Mouse (Mus musculus) embryonic fibroblast, embryonic 13.5 days (primary cell): ENCODE measurements around the gene Tnnc2. TPM values are rescaled to one million over a fixed set of nuclear protein-coding genes. Genes with fewer than 3 reads are reported as not detected.
A peak's percentile ranks its signal among the peaks of the same experiment; 100 is the strongest.

Source experiments
- H3K27ac ChIP-seq: 2 replicates; pipeline ENCODE4 v1.5.1; 2012; ENCODE audit warnings: low read length, control low read depth, inconsistent platforms; ENCODE audit not compliant: insufficient read depth
- H3K4me1 ChIP-seq: 2 replicates; pipeline ENCODE4 v1.6.1; 2011; ENCODE audit warnings: low read length; ENCODE audit not compliant: control insufficient read depth, insufficient read depth
- H3K4me3 ChIP-seq: 2 replicates; pipeline ENCODE4 v1.5.1; 2011; ENCODE audit warnings: mild to moderate bottlenecking, control low read depth, low read length; ENCODE audit not compliant: insufficient read depth
- CTCF ChIP-seq: IDR thresholded peaks from 2 replicates; pipeline ENCODE4 v1.5.1; 2011; ENCODE audit warnings: mild to moderate bottlenecking, control low read depth, low read length, moderate library complexity, borderline replicate concordance; ENCODE audit not compliant: insufficient read depth
- POLR2A ChIP-seq: IDR thresholded peaks from 2 replicates; pipeline ENCODE4 v1.6.1; 2011; ENCODE audit warnings: low read depth, mild to moderate bottlenecking, control low read depth, low read length, moderate library complexity
- polyA plus RNA-seq: library from polyadenylated mRNA; stranded (reverse); fragments of >200 nt; gene quantifications from 2 replicates; pipeline ENCODE4 v1.2.4, GENCODE M21; 2011; ENCODE audit warnings: low read depth; ENCODE audit not compliant: missing spikeins, insufficient read length

Gene Tnnc2
- polyA plus RNA-seq, 1 experiment = not detected

GRCm38 (mm10) chr2:164817206-164817605, 37.4 kb upstream of the Tnnc2 start:
- no peak for TF ChIP-seq CTCF
- TF ChIP-seq POLR2A = no peak
- Histone ChIP-seq H3K27ac (no peak overlapping the region), H3K4me1 (peaks cover 7% of the 10 kb centered on the region), H3K4me3 (no peak overlapping the region)

GRCm38 (mm10) chr2:164815821-164816220, 36.1 kb upstream of the Tnnc2 start:
- Histone ChIP-seq H3K4me3 (no peak overlapping the region), H3K27ac (no peak overlapping the region), H3K4me1 (peaks cover 7% of the 10 kb centered on the region)
- TF ChIP-seq POLR2A = no peak
- no peak for TF ChIP-seq CTCF

- Histone ChIP-seq H3K4me3 (no peak overlapping the region), H3K4me1 (peaks cover 7% of the 10 kb centered on the region), H3K27ac (no peak overlapping the region)
- no peak for TF ChIP-seq CTCF
- no peak for TF ChIP-seq POLR2A
These were observed 35.6 kb upstream of the Tnnc2 start for GRCm38 (mm10) chr2:164815348-164815747.

- TF ChIP-seq POLR2A = no peak
- no peak for TF ChIP-seq CTCF
- Histone ChIP-seq H3K27ac (no peak overlapping the region), H3K4me1 (peaks cover 7% of the 10 kb centered on the region), H3K4me3 (no peak overlapping the region)
These were observed 33.8 kb upstream of the Tnnc2 start for GRCm38 (mm10) chr2:164813557-164813956.

- Histone ChIP-seq H3K4me3 (no peak overlapping the region), H3K27ac (no peak overlapping the region), H3K4me1 (peaks cover 2% of the 10 kb centered on the region; the same call in 1 of the 2 replicates)
- no peak for TF ChIP-seq CTCF
- TF ChIP-seq POLR2A = no peak
These were observed 26.8 kb upstream of the Tnnc2 start for GRCm38 (mm10) chr2:164806614-164807013.

- TF ChIP-seq POLR2A (no peak), CTCF (no peak)
- Histone ChIP-seq H3K27ac (no peak overlapping the region), H3K4me1 (peaks cover 2% of the 10 kb centered on the region; the same call in 1 of the 2 replicates), H3K4me3 (peak overlapping the region; percentile 76)
These were observed 25.6 kb upstream of the Tnnc2 start for GRCm38 (mm10) chr2:164805332-164805718.

DNA sequence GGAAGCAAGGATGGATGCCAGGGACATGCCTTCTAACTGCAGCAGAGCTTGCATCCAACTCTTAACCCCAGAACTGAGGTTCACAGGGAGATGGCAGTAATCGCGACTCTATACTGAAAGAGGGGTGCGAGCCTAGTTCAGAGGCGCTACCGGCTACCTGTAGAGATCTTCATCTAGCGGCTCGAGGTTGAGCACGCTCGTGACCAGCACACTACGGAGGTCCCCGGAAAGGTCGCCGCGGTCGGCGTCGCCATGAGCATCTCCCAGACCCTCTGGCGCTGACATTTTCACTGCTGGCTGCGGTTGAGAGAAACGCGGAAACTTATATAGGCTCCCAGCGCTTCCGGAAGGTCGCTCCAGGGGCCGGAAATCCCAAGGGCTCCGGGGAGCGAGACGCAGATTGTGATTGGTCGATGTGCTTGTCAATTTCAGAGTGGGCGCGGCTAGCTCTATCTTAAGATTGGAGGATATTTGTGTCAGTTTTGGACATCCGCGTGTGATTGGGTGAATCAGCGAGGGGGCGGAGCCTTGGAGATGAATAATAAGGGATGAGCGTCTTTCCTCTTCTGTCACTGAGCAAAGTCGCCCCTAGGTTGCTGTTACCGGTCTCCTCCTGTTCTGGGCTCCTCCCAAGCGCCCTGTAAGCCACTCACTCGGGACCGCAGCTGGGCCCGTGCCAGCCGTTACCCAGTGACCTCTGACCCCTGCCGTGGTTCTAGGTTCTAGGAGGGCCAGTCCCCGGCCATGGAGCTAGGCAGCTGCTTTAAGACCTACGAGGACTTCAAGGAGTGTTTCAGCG, 25.0 kb upstream of the Tnnc2 start, which contains the start of the genes Acot8 and Zswim3:
Gene Acot8 (minus strand): TSS at position 350 of the 799 bp plus-strand sequence.
Gene Zswim3 (plus strand): TSS at position 566 of the 799 bp plus-strand sequence.
- Histone ChIP-seq H3K4me1 (peaks cover 2% of the 10 kb centered on the region; the same call in 1 of the 2 replicates), H3K27ac (peak within 1 kb of the TSS; percentile 57), H3K4me3 (peak within 1 kb of the TSS; percentile 78)
- peak; percentile 85 for TF ChIP-seq POLR2A
- no peak for TF ChIP-seq CTCF

- H3K27ac ChIP-seq = no peak overlapping the region
- H3K4me3 ChIP-seq = peak overlapping the region; percentile 78
- TF ChIP-seq POLR2A = no peak
- no peak for TF ChIP-seq CTCF
- peaks cover 2% of the 10 kb centered on the region; the same call in 1 of the 2 replicates for H3K4me1 ChIP-seq
These were observed 24.1 kb upstream of the Tnnc2 start for GRCm38 (mm10) chr2:164803921-164804313.

DNA sequence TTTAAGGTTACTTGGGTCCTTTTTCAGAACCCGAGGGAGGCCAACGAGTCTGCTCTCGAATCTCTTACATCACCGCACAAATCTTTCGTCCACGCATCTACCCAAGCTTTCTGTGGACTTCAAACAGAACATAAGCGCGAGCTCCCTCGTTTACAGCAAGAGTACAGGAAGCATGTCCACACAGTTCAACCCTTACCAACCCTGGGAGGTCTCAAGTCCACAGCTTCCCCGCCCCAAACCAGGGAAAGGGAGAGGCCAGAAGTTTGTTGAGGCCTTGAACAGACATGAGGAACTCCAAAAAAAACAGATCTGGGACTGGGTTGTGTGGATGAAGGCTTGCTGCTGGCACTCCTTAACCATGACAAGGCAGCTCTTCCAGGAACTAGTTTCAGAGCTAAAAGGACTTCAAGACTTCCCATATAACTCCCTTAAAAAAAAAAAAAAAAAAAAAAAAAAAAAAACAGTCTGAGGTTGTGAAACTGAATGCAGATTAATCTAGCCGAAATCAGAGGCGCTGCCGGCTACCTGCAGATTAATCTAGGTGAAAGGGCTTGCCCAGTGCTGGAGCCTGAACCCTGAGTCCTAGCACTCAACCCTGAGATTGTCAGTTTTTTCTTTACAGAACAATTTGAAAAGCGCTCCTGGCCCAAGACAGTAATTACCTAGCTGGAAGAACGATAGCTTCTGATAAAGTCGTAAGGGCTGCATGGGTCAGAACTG, 23.6 kb upstream of the Tnnc2 start:
- TF ChIP-seq CTCF (no peak), POLR2A (no peak)
- Histone ChIP-seq H3K4me1 (peaks cover 2% of the 10 kb centered on the region; the same call in 1 of the 2 replicates), H3K4me3 (peak overlapping the region; percentile 78), H3K27ac (no peak overlapping the region)
